ENCODE assay signal across 7 mouse cellular contexts in the genomic region with DNA sequence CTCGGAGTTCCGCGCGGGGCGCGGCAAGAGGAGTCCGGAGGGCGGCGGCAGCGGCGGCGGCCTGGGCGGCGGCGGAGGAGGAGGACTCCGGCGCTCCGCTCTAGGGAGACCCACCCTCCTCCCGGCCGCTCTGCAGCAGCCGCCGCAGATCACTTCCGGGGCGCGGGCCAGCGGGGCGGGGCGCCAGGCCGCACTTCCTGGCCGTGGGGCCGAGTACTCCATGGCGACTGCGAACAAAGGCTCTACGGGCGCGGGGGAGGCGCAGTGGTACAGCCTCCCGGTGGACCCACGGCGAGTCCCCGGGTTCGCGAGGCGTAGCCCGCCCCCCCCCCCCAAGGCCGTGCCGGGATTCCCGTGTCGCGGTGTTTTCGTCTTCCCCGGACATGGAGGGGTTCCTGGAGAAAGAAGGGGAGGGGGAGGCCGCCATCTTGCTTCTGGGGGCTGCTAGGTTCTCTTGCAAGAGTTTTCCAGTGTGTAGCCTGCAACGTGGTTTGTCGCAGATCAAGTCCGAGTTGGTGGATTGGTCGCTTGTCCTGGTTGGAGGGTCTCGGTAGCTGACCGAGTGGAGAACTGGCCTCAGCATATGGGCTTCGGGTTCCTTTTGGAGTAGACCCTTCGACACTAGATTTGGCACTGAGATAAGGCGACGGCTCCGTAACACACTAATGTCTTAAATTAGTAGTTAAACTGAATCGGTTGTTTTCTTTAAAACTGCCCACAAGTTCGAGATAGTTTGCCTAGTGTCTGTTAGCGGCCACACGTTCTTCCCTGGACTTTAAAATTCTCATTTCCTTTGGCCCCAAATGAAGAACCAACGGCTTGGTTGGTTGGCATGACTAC. TPM values are rescaled to one million over a fixed set of nuclear protein-coding genes. Genes with fewer than 3 reads are reported as not detected.
DNase-seq lines count a peak whose midpoint lies in the region; ATAC-seq and TF ChIP-seq lines count a peak whose summit lies in the region.

TSS of gene Rala (minus strand) at position 162 of the 840 bp plus-strand sequence.

- DNase-seq in adrenal gland, adult 2 months: peak; percentile 97
- peak; percentile 77 for DNase-seq in embryo, embryonic 11.5 days (ENCODE audit: low read depth, low spot score)
- DNase-seq in gastrocnemius, postnatal 4 days (ENCODE audit: low spot score in 2 of 2): peak; percentile 96
- peak; percentile 95 for DNase-seq in left cerebral cortex, postnatal 4 days

- peak within 1 kb of the TSS; percentile 70 for H3K4me3 ChIP-seq in intestine, postnatal 0 days (ENCODE audit: low read depth, low read length)
- peak within 1 kb of the TSS; percentile 98 for H3K4me3 ChIP-seq in midbrain, embryonic 12.5 days
- peak within 1 kb of the TSS; percentile 75 for H3K4me3 ChIP-seq in small intestine, adult 2 months (ENCODE audit: low read depth, low read length)

- H3K9me3 ChIP-seq in intestine, postnatal 0 days (ENCODE audit: control insufficient read depth): no peaks in the 10 kb centered on the region
- no peaks in the 10 kb centered on the region for H3K9me3 ChIP-seq in midbrain, embryonic 12.5 days

- TF ChIP-seq POLR2A in small intestine, adult 2 months (IDR thresholded peaks at IDR 0.05; ENCODE audit: low read depth, low read length): peak; percentile 93

- 8% methylated on average over 42 of the region's 69 CpGs for WGBS in intestine, postnatal 0 days
- WGBS in midbrain, embryonic 12.5 days: 9% methylated on average over 65 of the region's 69 CpGs
- WGBS in small intestine, adult 2 months: 5% methylated on average over 69 of the region's 69 CpGs

- intact Hi-C loops in left cerebral cortex, postnatal 4 days (cut with DNase I): no loop called here

- H3K27me3 ChIP-seq in intestine, postnatal 0 days (replicated peaks; ENCODE audit: control insufficient read depth, insufficient read depth, low read length): no peaks in the 10 kb centered on the region
- H3K27me3 ChIP-seq in midbrain, embryonic 12.5 days: 0 out of 2 replicates have a peak, but pooled peaks cover 3% of the 10 kb centered on the region
- no peaks in the 10 kb centered on the region for H3K27me3 ChIP-seq in small intestine, adult 2 months (ENCODE audit: control insufficient read depth, insufficient read depth, low read length)

- peak within 1 kb of the TSS; percentile 73 for H3K4me2 ChIP-seq in intestine, postnatal 0 days (replicated peaks; ENCODE audit: low read depth)
- H3K4me2 ChIP-seq in midbrain, embryonic 12.5 days (replicated peaks): peak within 1 kb of the TSS; percentile 77

- no peaks in the 10 kb centered on the region for H3K36me3 ChIP-seq in intestine, postnatal 0 days (ENCODE audit: control insufficient read depth, insufficient read depth)
- 0 out of 2 replicates have a peak, but pooled peaks cover 5% of the 10 kb centered on the region for H3K36me3 ChIP-seq in midbrain, embryonic 12.5 days
- no peaks in the 10 kb centered on the region; the same call in 1 of the 2 replicates for H3K36me3 ChIP-seq in small intestine, adult 2 months (ENCODE audit: control insufficient read depth, insufficient read depth, low read length)

- TF ChIP-seq CTCF in intestine, postnatal 0 days (IDR thresholded peaks at IDR 0.05; ENCODE audit: low read depth): no peak; the same call in 1 of the 2 replicates
- no peak for TF ChIP-seq CTCF in small intestine, adult 2 months (IDR thresholded peaks at IDR 0.05; ENCODE audit: extremely low read depth, insufficient read length, insufficient replicate concordance, low read depth, low read length)

- peak within 1 kb of the TSS; percentile 95 for H3K27ac ChIP-seq in intestine, postnatal 0 days (ENCODE audit: low read depth, low read length)
- H3K27ac ChIP-seq in midbrain, embryonic 12.5 days (replicated peaks): peak within 1 kb of the TSS; percentile 96
- peak within 1 kb of the TSS; percentile 99 for H3K27ac ChIP-seq in small intestine, adult 2 months (ENCODE audit: insufficient read depth, low read depth, low read length)

- H3K9ac ChIP-seq in intestine, postnatal 0 days (ENCODE audit: low read depth, low read length): peak within 1 kb of the TSS; percentile 89
- H3K9ac ChIP-seq in midbrain, embryonic 12.5 days (replicated peaks): peak within 1 kb of the TSS; percentile 98

- H3K4me1 ChIP-seq in intestine, postnatal 0 days (replicated peaks; ENCODE audit: control insufficient read depth, insufficient read depth, low read length): 0 out of 2 replicates have a peak, but pooled peaks cover 10% of the 10 kb centered on the region
- peaks cover 15% of the 10 kb centered on the region for H3K4me1 ChIP-seq in midbrain, embryonic 12.5 days
- peaks cover 2% of the 10 kb centered on the region; the same call in 1 of the 2 replicates for H3K4me1 ChIP-seq in small intestine, adult 2 months (ENCODE audit: control insufficient read depth, insufficient read depth, insufficient read length, low read length)

- ATAC-seq in intestine, postnatal 0 days: peak; percentile 99
- peak; percentile 100 for ATAC-seq in midbrain, embryonic 12.5 days (ENCODE audit: low FRiP score, low read depth)

RNA-seq across cellular contexts. Expression of gene Rala, which starts in this region (rescaled TPM):
- total RNA-seq in adrenal gland, adult 2 months (2021): 10 to 100 TPM; 55.0 to 70.7 TPM
- polyA plus RNA-seq in adrenal gland, adult 2 months (2012; rRNA removed): 22.2 and 22.8 TPM in 2 replicates
- total RNA-seq in gastrocnemius, postnatal 4 days (2021): 10 to 100 TPM; 37.0 to 47.3 TPM
- polyA plus RNA-seq in intestine, postnatal 0 days (2015; fragmentation: Nextera tagmentation; extraction: Ambion mirVana): 107 and 110 TPM in 2 replicates
- 100 to 1,000 TPM; 183 to 187 TPM for total RNA-seq in left cerebral cortex, postnatal 4 days (2021)
- polyA plus RNA-seq in midbrain, embryonic 12.5 days (2016; fragmentation: Nextera tagmentation; extraction: Ambion mirVana): 141 TPM in 2 replicates
- polyA plus RNA-seq in small intestine, adult 2 months (2012; rRNA removed): 9.0 and 14.1 TPM in 2 replicates

Comparison
In these comparisons a context has a peak if more than half of its experiments do, and no peak if none do; other contexts are left out.
1. Peak in every context shown above with its lines: DNase-seq, ATAC-seq, H3K4me3 ChIP-seq and H3K27ac ChIP-seq.